Mouse (Mus musculus) kidney, embryonic 14.5 days (tissue): ENCODE results near the gene Wdr45b. TPM values are rescaled to one million over a fixed set of nuclear protein-coding genes. Genes with fewer than 3 reads are reported as not detected.

Source experiments
- microRNA-seq: library from miRNA; unstranded; fragments of <30 nt; microRNA quantifications from one replicate; pipeline ENCODE4, GENCODE M21; 2016
- polyA plus RNA-seq: library from polyadenylated mRNA; unstranded; fragments of >200 nt; fragmentation: Nextera tagmentation; extraction: Ambion mirVana; gene quantifications from 2 replicates; pipeline ENCODE4 v1.2.1, GENCODE M21; 2014

Wdr45b gene
- polyA plus RNA-seq, 1 experiment from 2014 or later = 101 TPM

Small RNAs within 50 kb of the gene (microRNA-seq; reads per million reads assigned to microRNA genes)
- gene Mir7236 = not detected

Other genes starting within 250 kb of the Wdr45b start
- not detected in 2 replicates for gene Tex19.2, start 235.8 kb downstream of the Wdr45b start, polyA plus RNA-seq
- not detected in 2 replicates for gene Tex19.1, start 208.3 kb downstream of the Wdr45b start, polyA plus RNA-seq
- gene Uts2r, start 194.2 kb downstream of the Wdr45b start, polyA plus RNA-seq = not detected in 2 replicates
- 10.1 and 10.3 TPM in 2 replicates for gene Hexdc, start 150.0 kb downstream of the Wdr45b start, polyA plus RNA-seq
- 28.5 and 31.3 TPM in 2 replicates for gene Ogfod3, start 149.7 kb downstream of the Wdr45b start, polyA plus RNA-seq
- 24.5 and 33.0 TPM in 2 replicates for gene Cybc1, start 125.1 kb downstream of the Wdr45b start, polyA plus RNA-seq
- 27.5 and 53.1 TPM in 2 replicates for gene Narf, start 117.2 kb downstream of the Wdr45b start, polyA plus RNA-seq
- 10.5 and 10.8 TPM in 2 replicates for gene Foxk2, start 94.5 kb downstream of the Wdr45b start, polyA plus RNA-seq
- 3.2 and 4.3 TPM in 2 replicates for gene Rab40b, start 33.8 kb upstream of the Wdr45b start, polyA plus RNA-seq
- gene Fn3krp, start 67.0 kb upstream of the Wdr45b start, polyA plus RNA-seq = 6.3 and 7.4 TPM in 2 replicates
- 0.81 and 1.4 TPM in 2 replicates for gene Fn3k, start 80.5 kb upstream of the Wdr45b start, polyA plus RNA-seq
- gene Tbcd, start 97.5 kb upstream of the Wdr45b start, polyA plus RNA-seq = 19.4 and 35.1 TPM in 2 replicates
- gene Zfp750, start 164.9 kb upstream of the Wdr45b start, polyA plus RNA-seq = 0.40 and 0.47 TPM in 2 replicates